Mouse (Mus musculus) heart, embryonic 14.5 days (tissue): Measurements from ENCODE around the gene Cd37. TPM values are rescaled to one million over a fixed set of nuclear protein-coding genes. Genes with fewer than 3 reads are reported as not detected.
"Not testable (repeated sequence)": the region's sequence is repeated elsewhere in the genome, so short reads cannot be mapped to it uniquely, and the experiment has no call there.

ENCODE experiments used
- ATAC-seq: fragments of 200-750 bp; cut with Nextera tagmentation; 2 replicates; pipeline ENCODE4 v1.8.0; 2017; ENCODE audit warnings: low read depth, moderate TSS enrichment; ENCODE audit not compliant: insufficient number of reproducible peaks, insufficient read depth, low FRiP score
- H3K27ac ChIP-seq, 2 experiments: fragments of 200-500 bp in 1 of 2; fragments of 300-500 bp in 1 of 2; sonication (generic) in 1 of 2; replicated peaks in 1 of 2; 2 replicates each; pipeline ENCODE4 v1.5.1; 2012 to 2014; ENCODE audit warnings: low read depth in 2 of 2, low read length in 2 of 2, control low read depth in 1 of 2, mild to moderate bottlenecking in 1 of 2, mixed read lengths in 1 of 2; ENCODE audit not compliant: control insufficient read depth in 1 of 2, insufficient read depth in 1 of 2
- H3K27me3 ChIP-seq: fragments of 300-500 bp; sonication (generic); 2 replicates; pipeline ENCODE4 v1.6.1; 2014; ENCODE audit warnings: mild to moderate bottlenecking, low read length, control low read depth; ENCODE audit not compliant: control insufficient read depth, insufficient read depth
- H3K36me3 ChIP-seq: fragments of 300-500 bp; sonication (generic); 2 replicates; pipeline ENCODE4 v1.6.1; 2014; ENCODE audit warnings: mild to moderate bottlenecking, control low read depth, low read length, mixed read lengths; ENCODE audit not compliant: control insufficient read depth, insufficient read depth
- H3K4me1 ChIP-seq, 2 experiments: fragments of 200-500 bp in 1 of 2; fragments of 300-500 bp in 1 of 2; sonication (generic) in 1 of 2; 2 replicates each; pipeline ENCODE4 v1.6.1; 2012 to 2014; ENCODE audit warnings: low read length in 2 of 2, control low read depth in 1 of 2, mixed read lengths in 1 of 2; ENCODE audit not compliant: control insufficient read depth in 2 of 2, insufficient read depth in 2 of 2
- H3K4me2 ChIP-seq: fragments of 300-500 bp; sonication (generic); 2 replicates; pipeline ENCODE4 v1.6.1; 2014; ENCODE audit warnings: mild to moderate bottlenecking, low read length
- H3K4me3 ChIP-seq, 2 experiments: fragments of 200-500 bp in 1 of 2; fragments of 300-500 bp in 1 of 2; sonication (generic) in 1 of 2; 2 replicates each; pipeline ENCODE4 v1.5.1; 2012 to 2014; ENCODE audit warnings: low read length in 2 of 2, mild to moderate bottlenecking in 2 of 2, control low read depth in 1 of 2, low read depth in 1 of 2, moderate library complexity in 1 of 2; ENCODE audit not compliant: control insufficient read depth in 1 of 2, insufficient read depth in 1 of 2
- H3K9ac ChIP-seq: fragments of 300-500 bp; sonication (generic); 2 replicates; pipeline ENCODE4 v1.6.1; 2014; ENCODE audit warnings: mild to moderate bottlenecking, low read length
- H3K9me3 ChIP-seq: fragments of 300-500 bp; sonication (generic); 2 replicates; pipeline ENCODE4 v1.6.1; 2016; ENCODE audit warnings: low read length, control low read depth; ENCODE audit not compliant: control insufficient read depth
- WGBS: fragments of 180-500 bp; shearing (Covaris S2); extraction: QIAGEN DNeasy Blood & Tissue Kit; methylation state at CpG from one replicate; pipeline ENCODE4 v1.1.7; 2014; 5-methylcytosine and 5-hydroxymethylcytosine counted together
- polyA plus RNA-seq: library from polyadenylated mRNA; unstranded; fragments of >200 nt; fragmentation: Nextera tagmentation; extraction: Ambion mirVana; gene quantifications from 2 replicates; pipeline ENCODE4 v1.2.1, GENCODE M21; 2014

Cd37 gene
- polyA plus RNA-seq, 1 experiment from 2014 or later, result 1.9 TPM

GRCm38 (mm10) chr7:45263006-45263607 is 24.2 kb upstream of the Cd37 start:
- H3K4me3 ChIP-seq, result no peak overlapping the region
- H3K9me3 ChIP-seq, result no peaks in the 10 kb centered on the region
- H3K9ac ChIP-seq, result no peak overlapping the region
- H3K36me3 ChIP-seq, result no peaks in the 10 kb centered on the region
- no peak overlapping the region for H3K4me2 ChIP-seq
- no peaks in the 10 kb centered on the region for H3K27me3 ChIP-seq
- H3K4me1 ChIP-seq, result peaks cover 25 to 26% of the 10 kb centered on the region in 2 experiments
- no peak for ATAC-seq
- WGBS, result 55% methylated on average over 7 of the region's 7 CpGs
- H3K27ac ChIP-seq, result peak overlapping the region; percentile 74 to 80; a peak in 3 of 4 replicates

- Histone ChIP-seq H3K9ac (no peak overlapping the region), H3K27ac (peak overlapping the region; percentile 74 to 80), H3K4me3 (no peak overlapping the region), H3K4me2 (0 out of 2 replicates have a peak overlapping the region, but pooled peaks have one; percentile 7), H3K9me3 (no peaks in the 10 kb centered on the region), H3K27me3 (no peaks in the 10 kb centered on the region), H3K4me1 (peaks cover 25 to 32% of the 10 kb centered on the region in 2 experiments), H3K36me3 (no peaks in the 10 kb centered on the region)
- 0 out of 2 replicates have a peak, but pooled peaks have one; percentile 11 for ATAC-seq
- 9% methylated on average over 7 of the region's 7 CpGs for WGBS
These were observed 23.4 kb upstream of the Cd37 start for GRCm38 (mm10) chr7:45262266-45262665.

GRCm38 (mm10) chr7:45259281-45259680 is 20.4 kb upstream of the Cd37 start:
- Histone ChIP-seq H3K4me3 (no peak overlapping the region), H3K27ac (no peak overlapping the region), H3K4me2 (no peak overlapping the region), H3K9me3 (no peaks in the 10 kb centered on the region), H3K9ac (no peak overlapping the region), H3K27me3 (no peaks in the 10 kb centered on the region), H3K4me1 (peaks cover 25 to 34% of the 10 kb centered on the region in 2 experiments), H3K36me3 (no peaks in the 10 kb centered on the region)
- ATAC-seq, result no peak
- 81% methylated on average over 8 of the region's 8 CpGs for WGBS

- Histone ChIP-seq H3K9me3 (no peaks in the 10 kb centered on the region), H3K4me1 (peaks cover 15 to 24% of the 10 kb centered on the region in 2 experiments), H3K36me3 (no peaks in the 10 kb centered on the region), H3K4me2 (no peak overlapping the region), H3K27ac (no peak overlapping the region), H3K9ac (0 out of 2 replicates have a peak overlapping the region, but pooled peaks have one; percentile 28), H3K27me3 (no peaks in the 10 kb centered on the region), H3K4me3 (no peak overlapping the region)
- no peak for ATAC-seq
- 36% methylated on average over 11 of the region's 11 CpGs for WGBS
These were observed 18.3 kb upstream of the Cd37 start for GRCm38 (mm10) chr7:45257063-45257840.

GRCm38 (mm10) chr7:45255822-45256221 is 16.9 kb upstream of the Cd37 start:
- H3K36me3 ChIP-seq, H3K4me2 ChIP-seq, H3K4me3 ChIP-seq, H3K9me3 ChIP-seq, H3K9ac ChIP-seq, H3K27ac ChIP-seq, H3K27me3 ChIP-seq, ATAC-seq: not testable (repeated sequence)
- peaks cover 2 to 13% of the 10 kb centered on the region in 2 experiments for H3K4me1 ChIP-seq
- 57% methylated on average over 4 of the region's 7 CpGs for WGBS

- no peaks in the 10 kb centered on the region for H3K27me3 ChIP-seq
- no peak for ATAC-seq
- no peak overlapping the region for H3K27ac ChIP-seq
- no peak overlapping the region for H3K4me2 ChIP-seq
- peaks cover 0 to 8% of the 10 kb centered on the region in 2 experiments; a peak in 2 of 4 replicates for H3K4me1 ChIP-seq
- no peak overlapping the region for H3K4me3 ChIP-seq
- H3K9ac ChIP-seq, result no peak overlapping the region
- H3K9me3 ChIP-seq, result no peaks in the 10 kb centered on the region
- WGBS, result 87% methylated on average over 8 of the region's 8 CpGs
- H3K36me3 ChIP-seq, result no peaks in the 10 kb centered on the region
These were observed 14.9 kb upstream of the Cd37 start for GRCm38 (mm10) chr7:45253806-45254205.

- no peak overlapping the region for H3K4me2 ChIP-seq
- H3K27ac ChIP-seq, result no peak overlapping the region
- no peaks in the 10 kb centered on the region for H3K9me3 ChIP-seq
- H3K9ac ChIP-seq, result no peak overlapping the region
- no peaks in the 10 kb centered on the region for H3K36me3 ChIP-seq
- H3K27me3 ChIP-seq, result no peaks in the 10 kb centered on the region
- no peak overlapping the region for H3K4me3 ChIP-seq
- 29% methylated on average over 3 of the region's 3 CpGs for WGBS
- ATAC-seq, result no peak
- no peaks in the 10 kb centered on the region for H3K4me1 ChIP-seq
These were observed 8.8 kb upstream of the Cd37 start for GRCm38 (mm10) chr7:45247666-45248065.
